ENCODE assay signal across 22 mouse cellular contexts in genomic region chr1:185419805-185420204, GRCm38 (mm10). TPM values are rescaled to one million over a fixed set of nuclear protein-coding genes. Genes with fewer than 3 reads are reported as not detected.
"Had no signal": no experiment of that assay in that cellular context is flagged by ENCODE, and none has a peak within 500 bp of the region (broad histone marks: within the 10 kb centered on the region; RNA-seq: fewer than 3 reads in every experiment).

No protein-coding gene starts in this region.

- H3K9ac ChIP-seq: kidney, embryonic 15.5 days; liver, embryonic 15.5 days; lung, embryonic 14.5 days; midbrain, embryonic 12.5 days; midbrain, embryonic 15.5 days; neural tube, embryonic 13.5 days had no signal

- H3K4me3 ChIP-seq: kidney, embryonic 15.5 days; left cerebral cortex, adult 2 months; liver, embryonic 15.5 days; midbrain, embryonic 12.5 days; midbrain, embryonic 15.5 days; neural tube, embryonic 13.5 days had no signal

- H3K4me1 ChIP-seq: kidney, embryonic 15.5 days; midbrain, embryonic 12.5 days; midbrain, embryonic 15.5 days; neural tube, embryonic 13.5 days had no signal

- H3K4me2 ChIP-seq: kidney, embryonic 15.5 days; liver, embryonic 15.5 days; lung, embryonic 14.5 days; midbrain, embryonic 12.5 days; midbrain, embryonic 15.5 days; neural tube, embryonic 13.5 days had no signal

- DNase-seq: kidney, adult 11 months; kidney, adult 8-10 months; kidney, postnatal 10 days; kidney, postnatal 36 days; layer of hippocampus, postnatal 36 days; lung, embryonic 14.5 days; retina, postnatal 1 day; right cerebral cortex, postnatal 25 days; spleen, adult 18-20 months; thymus, adult 2 months; thymus, postnatal 14 days; thymus, postnatal 4 days had no signal

- H3K27me3 ChIP-seq: kidney, embryonic 15.5 days; liver, embryonic 15.5 days; midbrain, embryonic 12.5 days; midbrain, embryonic 15.5 days; neural tube, embryonic 13.5 days had no signal

- ATAC-seq: lung, postnatal 0 days; midbrain, embryonic 15.5 days had no signal

- H3K27ac ChIP-seq: kidney, embryonic 15.5 days; left cerebral cortex, adult 2 months; liver, embryonic 15.5 days; macrophage; midbrain, embryonic 12.5 days; midbrain, embryonic 15.5 days; neural tube, embryonic 13.5 days had no signal

- H3K9me3 ChIP-seq: kidney, embryonic 15.5 days; liver, embryonic 15.5 days; midbrain, embryonic 12.5 days; midbrain, embryonic 15.5 days; neural tube, embryonic 13.5 days had no signal

RNA-seq across cellular contexts. Expression of gene Slc30a10, which starts 34.8 kb away (rescaled TPM):
- total RNA-seq: neutrophil, adult 5-6 weeks had no signal
- polyA plus RNA-seq: lung, postnatal 0 days; macrophage; testis, adult 2 months had no signal
